Mouse (Mus musculus) lung, postnatal 4 days (tissue): ENCODE data around the gene Mtnr1b.
"Not testable (repeated sequence)": the region's sequence is repeated elsewhere in the genome, so short reads cannot be mapped to it uniquely, and the experiment has no call there.

ENCODE experiments used
- DNase-seq, 2 experiments: peaks; one replicate each; pipeline ENCODE4 v3.0.0; 2021

Gene Mtnr1b

DNA sequence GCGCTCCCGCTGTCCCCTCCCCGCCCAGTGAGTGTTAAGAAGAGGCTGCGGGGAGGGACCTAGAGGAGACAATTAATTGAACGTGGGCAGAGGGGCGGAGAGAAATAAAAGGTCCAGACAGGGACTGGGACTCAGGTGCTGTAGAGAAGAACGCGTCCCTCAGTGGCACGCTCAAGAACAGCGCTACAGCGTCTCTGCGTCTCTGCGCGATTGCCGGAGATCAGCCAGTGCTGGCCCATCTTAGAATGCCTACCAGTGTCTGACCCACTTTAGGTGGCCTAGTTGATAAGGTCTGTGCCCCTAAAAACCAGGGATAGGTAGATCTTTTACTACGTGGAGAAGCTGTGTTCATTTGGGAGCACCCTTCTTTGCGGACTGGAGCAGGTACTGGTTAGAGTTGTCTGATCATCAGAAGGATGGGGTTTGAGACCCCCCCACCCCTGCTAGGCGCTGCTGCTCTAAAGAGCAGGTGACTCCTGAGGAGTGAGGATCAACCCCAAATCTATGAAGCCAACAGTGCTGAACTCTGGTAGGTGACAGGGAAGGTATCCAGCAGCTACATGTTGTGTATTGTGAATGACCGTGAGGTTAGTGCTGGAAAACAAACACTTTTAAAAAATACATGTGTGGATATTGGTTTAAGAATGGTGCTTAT is at the start of gene Mtnr1b:
Gene Mtnr1b, minus strand, starts transcription at position 51 of the 655 bp plus-strand sequence.
- no peak for DNase-seq

DNA sequence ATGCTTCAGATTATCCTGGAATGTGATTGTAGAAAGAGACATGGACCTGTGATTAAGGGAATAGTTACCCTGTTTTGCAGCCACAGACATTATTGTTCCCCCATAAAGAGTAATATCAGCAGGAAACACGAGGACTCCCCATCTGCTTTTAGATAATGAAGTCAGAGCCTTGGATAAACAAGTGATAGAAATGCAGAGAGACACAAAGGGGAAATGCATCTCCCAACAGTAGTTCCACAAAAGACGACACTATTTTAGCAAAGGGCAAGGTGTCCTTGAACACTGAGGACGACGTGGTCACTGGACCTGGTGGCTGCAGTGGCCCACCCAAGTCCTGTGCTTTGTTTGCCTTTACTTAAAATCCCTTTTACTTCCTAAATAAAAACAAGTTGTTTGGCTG is 45.9 kb upstream of the Mtnr1b start:
- no peak for DNase-seq

DNA sequence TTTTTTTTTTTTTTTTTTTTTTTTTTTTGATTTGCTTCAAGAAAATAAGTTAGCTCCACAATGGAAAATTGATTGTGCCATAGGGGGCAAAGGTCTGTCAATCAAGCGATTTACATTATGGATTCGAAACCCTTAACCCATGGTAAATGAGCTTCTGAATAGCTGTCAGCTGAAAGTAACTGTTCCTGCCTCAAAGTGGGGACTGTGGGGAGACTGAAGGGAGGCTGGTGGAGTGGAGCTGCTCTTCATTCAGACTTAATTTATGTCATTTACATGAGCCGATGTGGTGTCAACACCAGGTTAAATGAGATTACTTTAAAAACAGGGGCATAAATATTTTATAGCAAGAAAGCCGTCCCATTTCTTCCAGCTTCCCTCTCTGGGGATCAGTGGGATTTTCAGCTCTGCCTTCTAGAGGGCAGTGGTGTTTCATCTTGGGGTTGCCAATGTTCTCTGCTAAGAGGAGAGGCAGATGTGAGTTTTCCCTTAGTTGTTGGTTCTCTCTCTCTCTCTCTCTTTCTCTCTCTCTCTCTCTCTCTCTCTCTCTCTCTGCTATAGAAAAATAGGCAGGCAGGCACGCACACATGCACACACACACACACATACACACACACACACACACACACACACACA is 45.1 kb upstream of the Mtnr1b start:
- DNase-seq: no peak

DNA sequence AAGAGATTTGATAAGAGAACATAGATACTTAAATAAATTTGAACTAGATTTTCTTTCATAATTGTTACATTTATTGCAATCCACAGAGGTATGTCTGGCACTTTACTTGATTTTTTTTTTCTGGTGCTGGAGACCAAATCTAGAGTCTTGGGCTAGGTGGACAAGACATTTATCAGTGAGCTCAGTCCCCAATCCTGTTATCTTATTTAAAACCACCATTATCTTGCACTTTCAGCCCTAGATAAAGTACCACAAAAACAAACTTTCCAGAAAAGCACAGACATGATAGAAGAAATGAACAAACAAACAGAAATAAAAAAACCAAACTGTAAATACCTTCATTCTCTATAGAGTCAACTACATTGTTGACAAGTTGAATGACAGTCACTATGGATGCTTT is 42.2 kb upstream of the Mtnr1b start:
- no peak for DNase-seq

DNA sequence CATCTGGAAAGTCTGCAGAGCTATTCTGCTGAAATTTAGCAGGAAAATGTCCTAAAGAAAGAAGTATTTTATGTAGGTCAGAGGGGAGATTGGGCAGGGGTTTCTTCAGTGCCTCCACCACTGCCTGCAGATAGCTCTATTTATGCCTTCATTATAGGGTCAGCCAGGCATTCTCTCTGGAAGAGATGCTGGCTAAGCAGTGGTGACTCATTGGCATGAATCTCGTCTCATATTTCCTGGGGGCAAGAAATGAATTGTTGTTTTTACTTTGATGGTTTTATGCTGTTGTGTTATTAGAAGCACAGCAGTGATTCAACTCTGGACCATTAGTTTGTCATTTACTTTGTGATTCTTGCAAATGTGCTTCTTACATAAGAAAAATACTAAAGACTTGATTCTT is 38.4 kb upstream of the Mtnr1b start:
- DNase-seq: no peak

DNA sequence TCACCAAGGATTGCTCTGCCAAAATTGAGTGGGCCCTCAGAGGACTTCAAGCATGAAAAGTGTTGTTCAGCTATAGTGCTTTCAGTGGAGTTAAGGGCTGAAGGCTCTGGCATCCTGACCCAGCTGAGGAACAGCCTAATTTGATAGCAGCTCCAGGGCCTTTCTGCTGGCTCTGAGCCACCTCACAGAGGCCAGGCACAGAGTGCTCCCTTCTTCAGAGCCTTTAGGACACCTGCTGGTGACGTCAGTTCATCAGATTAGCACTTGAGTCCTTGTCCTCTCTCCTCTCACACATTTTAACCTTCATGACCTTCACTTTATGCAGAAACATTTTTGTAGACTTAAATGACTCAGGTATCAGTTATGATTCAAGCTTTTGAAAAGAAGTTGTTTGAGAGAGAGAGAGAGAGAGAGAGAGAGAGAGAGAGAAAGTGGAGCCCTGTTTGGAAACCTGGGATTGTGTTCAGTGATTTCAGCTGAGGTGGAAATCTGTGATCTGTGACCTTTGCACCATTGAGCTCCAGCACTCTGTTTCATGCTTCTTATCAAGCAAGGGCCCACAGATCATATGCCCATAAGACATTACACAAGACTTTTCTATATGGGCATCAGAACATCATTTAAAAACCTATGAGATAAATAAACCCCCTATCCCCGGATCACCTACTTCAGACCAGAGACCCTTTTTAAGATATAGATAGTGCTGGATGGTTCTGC is 35.2 kb upstream of the Mtnr1b start:
- no peak for DNase-seq

DNA sequence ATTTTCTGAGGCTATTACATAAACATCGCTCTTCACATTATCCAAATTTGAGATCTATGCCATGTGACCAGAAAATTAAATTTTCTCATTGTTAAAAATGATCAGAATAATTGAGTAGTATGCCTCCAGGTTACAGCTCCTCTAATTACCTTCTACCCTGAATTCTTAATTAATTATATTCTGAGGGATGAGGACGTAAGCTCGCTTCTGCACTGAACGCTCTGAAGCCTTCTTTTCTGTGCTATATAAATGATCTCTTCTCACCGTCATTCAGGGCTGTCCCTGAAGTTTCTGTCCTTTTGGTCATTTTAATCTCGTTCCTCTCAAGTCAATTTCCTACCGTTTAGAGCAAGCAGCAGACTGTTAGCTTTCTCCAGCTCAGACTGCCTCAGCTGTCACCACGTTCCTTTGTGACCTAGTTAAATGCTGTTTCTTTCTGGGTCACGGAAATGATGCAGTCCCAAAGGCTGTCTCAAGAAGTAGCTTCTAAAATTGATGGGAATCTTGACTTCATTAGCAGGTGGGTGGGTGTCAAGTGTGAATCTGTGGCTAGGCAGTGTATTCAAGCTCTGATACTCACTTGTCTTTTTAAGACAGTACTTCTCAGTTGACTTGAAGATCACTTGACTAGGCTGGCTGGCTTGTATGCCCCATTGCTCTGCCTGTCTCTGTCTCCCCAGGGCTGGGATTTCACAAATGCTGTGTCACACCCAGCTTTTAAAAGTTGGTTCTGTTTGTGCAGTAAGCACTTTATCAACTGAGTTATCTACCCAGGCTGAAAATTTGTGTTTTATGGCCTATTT is 29.8 kb upstream of the Mtnr1b start:
- no peak for DNase-seq

DNA sequence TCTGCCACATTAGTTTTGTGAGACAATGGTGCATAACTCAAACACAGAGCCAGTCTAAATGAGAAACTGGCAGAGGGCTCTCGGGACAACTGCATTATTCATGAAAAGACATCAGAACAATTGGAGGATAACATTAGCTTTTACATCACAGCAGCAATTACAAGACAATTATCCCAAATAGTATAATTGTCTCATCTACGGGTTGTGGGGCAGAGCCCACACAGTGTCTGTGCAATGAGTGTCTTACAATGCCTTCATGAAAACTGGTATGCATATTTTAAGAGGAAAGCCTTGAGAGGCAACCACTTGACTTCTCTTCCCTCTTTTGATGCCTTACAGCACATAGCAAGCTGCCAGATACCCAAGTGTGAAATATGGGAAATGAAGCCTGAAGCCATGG is 23.8 kb upstream of the Mtnr1b start:
- DNase-seq: no peak

GRCm38 (mm10) chr9:15886756-15887155 is 12.4 kb upstream of the Mtnr1b start:
- no peak for DNase-seq

DNA sequence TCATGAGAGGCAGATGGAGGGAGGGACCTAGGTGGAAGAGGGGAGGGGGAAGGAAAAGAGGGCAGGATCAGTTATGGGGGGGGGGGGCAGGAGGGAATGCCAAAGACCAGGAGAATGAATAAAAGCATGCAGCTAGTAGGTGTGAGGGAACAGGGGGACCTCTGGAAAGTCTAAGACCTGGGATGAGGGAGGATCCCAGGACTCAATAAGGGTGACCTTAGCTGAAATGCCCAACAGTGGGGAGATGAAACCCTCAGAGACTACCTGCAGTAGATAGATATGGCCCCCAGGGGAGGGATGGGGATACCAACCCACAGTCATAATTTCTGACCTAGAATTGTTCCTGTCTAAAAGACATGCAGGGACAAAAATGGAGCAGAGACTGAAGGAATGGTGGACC is 6.4 kb upstream of the Mtnr1b start:
- no peak for DNase-seq

- DNase-seq: peak in 1 of 2 experiments; percentile 21
These were observed 5.8 kb upstream of the Mtnr1b start for GRCm38 (mm10) chr9:15880160-15880603.

- DNase-seq: no peak
These were observed 4.3 kb downstream of the Mtnr1b start for GRCm38 (mm10) chr9:15870013-15870412.

DNA sequence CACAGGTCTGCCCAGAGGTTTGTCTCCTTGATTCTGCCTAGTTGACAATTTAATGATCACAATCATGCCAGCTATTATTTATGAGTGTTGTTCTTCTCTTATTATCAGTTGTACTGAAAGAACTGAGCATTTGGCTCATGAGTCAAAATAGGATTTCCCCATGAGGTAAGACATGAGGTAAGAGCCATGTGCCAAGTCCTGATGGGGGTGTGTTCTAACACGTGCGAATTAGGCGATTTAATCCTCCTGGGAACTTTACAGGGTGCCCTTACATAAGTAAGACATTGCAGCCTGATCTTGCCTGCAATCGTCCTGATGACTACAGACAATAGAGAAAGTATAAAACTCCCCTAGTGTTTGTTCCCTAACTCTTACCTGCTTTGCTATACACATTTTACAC is 4.9 kb downstream of the Mtnr1b start:
- no peak for DNase-seq

GRCm38 (mm10) chr9:15866280-15867072 is 7.9 kb downstream of the Mtnr1b start:
- no peak for DNase-seq

DNA sequence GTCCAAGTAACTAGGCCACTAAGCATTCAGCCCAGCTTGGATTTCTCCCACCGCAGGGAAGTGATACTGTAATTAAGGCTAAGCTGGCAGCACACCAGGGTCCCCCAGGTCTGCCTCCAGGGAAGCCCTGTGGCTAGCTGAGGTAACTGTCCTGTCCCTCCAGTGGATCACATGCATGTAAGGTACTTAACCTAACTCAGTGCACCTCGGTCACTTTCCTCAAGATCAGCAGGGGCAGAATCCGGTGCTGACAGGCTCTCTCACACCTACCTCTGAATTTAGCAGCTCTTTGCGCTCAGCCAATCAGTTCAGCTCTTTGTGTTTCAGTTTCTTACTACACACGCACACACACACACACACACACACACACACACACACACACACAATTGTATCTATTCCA is 13.0 kb downstream of the Mtnr1b start:
- DNase-seq: no peak

DNA sequence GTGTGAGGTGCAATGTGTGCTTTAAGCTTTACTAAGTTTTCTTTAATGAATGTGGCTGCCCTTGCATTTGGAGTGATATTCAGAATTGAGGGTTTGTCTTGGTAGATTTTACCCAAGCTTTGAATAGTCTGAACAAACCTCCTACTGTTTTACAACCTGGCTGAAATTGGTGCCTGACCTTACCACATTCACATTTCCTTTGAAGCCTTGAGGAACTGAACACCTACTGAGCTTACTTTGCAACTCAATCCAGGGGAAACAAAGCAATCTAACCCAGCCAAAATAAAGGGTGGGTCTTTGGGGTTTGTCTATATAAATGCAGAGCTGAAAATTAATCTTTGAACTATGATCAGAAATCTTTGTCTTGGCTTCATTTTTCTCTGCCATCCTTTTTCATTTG is 23.6 kb downstream of the Mtnr1b start:
- no peak for DNase-seq

DNA sequence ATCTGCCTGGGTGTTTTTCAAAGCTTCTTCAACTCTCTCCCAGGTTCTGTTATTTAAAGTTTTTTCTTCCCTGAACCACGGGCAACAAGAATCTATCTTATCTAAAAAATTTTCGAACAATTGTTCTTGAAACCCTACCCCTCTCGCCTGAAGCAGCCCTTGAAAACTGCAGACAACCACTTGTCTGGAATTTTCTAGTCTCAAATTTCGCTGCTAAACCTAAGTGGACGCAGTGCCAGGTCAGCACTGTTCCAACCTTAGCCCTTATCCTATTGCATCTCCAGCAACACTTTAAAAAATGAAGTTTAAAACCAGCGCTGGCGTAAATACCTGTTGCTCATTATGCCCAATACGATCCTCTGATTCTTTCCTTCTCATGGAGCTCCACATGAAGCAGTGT is 29.0 kb downstream of the Mtnr1b start:
- DNase-seq: no peak

DNA sequence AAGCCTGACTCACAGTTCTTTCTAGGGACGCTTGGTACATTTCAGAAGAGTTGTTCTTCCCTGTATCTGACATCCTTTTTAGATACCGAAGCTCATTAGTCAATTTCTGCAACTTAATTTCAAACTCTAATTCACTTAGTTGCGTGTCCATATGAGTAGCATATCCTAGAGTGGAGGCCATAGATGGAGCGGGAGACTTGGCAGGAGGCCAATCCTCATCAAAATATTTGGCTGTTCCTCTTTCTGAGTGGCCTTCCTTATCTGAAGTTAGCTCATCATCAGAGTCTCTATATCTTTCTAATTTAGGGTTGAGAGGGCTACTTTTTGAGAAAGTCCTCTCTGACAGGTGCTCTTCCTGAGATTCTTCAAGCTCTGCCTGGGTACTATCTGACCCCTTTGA is 29.4 kb downstream of the Mtnr1b start:
- DNase-seq: not testable (repeated sequence)

- no peak for DNase-seq
These were observed 61.1 kb downstream of the Mtnr1b start for GRCm38 (mm10) chr9:15813002-15813911.

DNA sequence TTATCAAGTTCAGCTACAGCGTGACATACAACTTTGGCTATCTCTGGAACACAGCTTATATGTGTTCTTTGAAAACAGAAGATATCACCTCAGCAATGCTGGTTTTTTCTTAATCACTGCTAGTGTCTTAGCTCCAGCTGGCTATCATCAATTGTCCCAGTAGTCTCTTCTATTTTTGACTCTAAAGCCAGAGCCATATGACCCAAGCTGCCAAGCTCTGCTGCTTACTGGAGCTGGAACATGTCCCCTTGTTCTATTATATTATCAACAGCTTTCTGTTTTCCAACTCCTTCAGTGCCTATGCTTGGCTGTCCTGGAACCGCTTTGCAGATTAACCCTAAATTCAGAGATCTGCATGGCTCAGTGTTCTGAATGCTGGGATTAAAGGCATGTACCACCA is 70.1 kb downstream of the Mtnr1b start:
- DNase-seq: no peak

DNA sequence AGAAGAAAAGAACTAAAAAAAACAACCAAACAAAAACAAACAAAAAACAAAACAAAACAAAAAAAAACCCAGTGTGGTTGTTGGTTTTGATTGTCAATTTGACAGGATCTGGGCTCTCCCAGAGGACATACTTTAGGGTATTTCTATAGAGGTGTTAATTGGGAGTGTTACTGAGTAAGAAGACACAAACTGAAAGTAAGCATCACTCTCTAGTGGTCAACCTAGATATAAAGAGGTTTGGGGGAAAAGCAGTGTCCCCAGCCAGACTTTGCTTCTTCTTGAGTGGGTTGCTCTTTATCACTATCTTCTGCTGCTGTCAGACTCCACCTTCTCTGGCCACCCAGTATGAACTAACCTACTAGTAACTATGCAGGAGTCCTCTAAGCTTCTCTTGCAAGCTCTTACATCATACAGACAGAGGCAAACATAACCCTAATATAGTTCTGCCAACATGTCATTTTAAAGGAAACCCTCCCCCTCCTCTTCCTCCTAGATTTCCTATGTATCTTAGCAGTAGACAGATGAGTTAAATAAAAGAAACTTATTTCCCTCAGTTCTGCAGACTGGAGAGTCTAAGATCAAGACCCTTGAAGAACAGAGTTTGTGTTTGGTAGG is 71.8 kb downstream of the Mtnr1b start:
- no peak for DNase-seq
